Mouse (Mus musculus) neural tube, embryonic 15.5 days (tissue): ENCODE data around the gene Tctn1. TPM values are rescaled to one million over a fixed set of nuclear protein-coding genes. Genes with fewer than 3 reads are reported as not detected.

Source experiments
- polyA plus RNA-seq: library from polyadenylated mRNA; unstranded; fragments of >200 nt; fragmentation: Nextera tagmentation; extraction: Ambion mirVana; gene quantifications from 2 replicates; pipeline ENCODE4 v1.2.1, GENCODE M21; 2015

Gene Tctn1
- polyA plus RNA-seq, 1 experiment from 2014 or later = 5.8 TPM

Other genes starting within 250 kb of the Tctn1 start
- gene Cux2, start 214.4 kb downstream of the Tctn1 start, polyA plus RNA-seq = 18.0 and 19.9 TPM in 2 replicates
- 1.8 and 4.7 TPM in 2 replicates for gene Myl2, start 163.5 kb downstream of the Tctn1 start, polyA plus RNA-seq
- 0.44 TPM in 1 of 2 replicates, not detected in the other for gene Ccdc63, start 123.6 kb downstream of the Tctn1 start, polyA plus RNA-seq
- gene Ppp1cc, start 106.2 kb downstream of the Tctn1 start, polyA plus RNA-seq = 184 and 200 TPM in 2 replicates
- 1.3 and 4.1 TPM in 2 replicates for gene Hvcn1, start 57.7 kb downstream of the Tctn1 start, polyA plus RNA-seq
- gene Pptc7, start 19.9 kb upstream of the Tctn1 start, polyA plus RNA-seq = 8.7 and 9.3 TPM in 2 replicates
- 19.1 and 22.1 TPM in 2 replicates for gene Rad9b, start 89.8 kb upstream of the Tctn1 start, polyA plus RNA-seq
- gene Vps29, start 89.9 kb upstream of the Tctn1 start, polyA plus RNA-seq = 309 and 343 TPM in 2 replicates
- 45.7 and 51.5 TPM in 2 replicates for gene Gpn3, start 107.4 kb upstream of the Tctn1 start, polyA plus RNA-seq
- 133 and 152 TPM in 2 replicates for gene Fam216a, start 107.9 kb upstream of the Tctn1 start, polyA plus RNA-seq
- 163 and 167 TPM in 2 replicates for gene Arpc3, start 127.4 kb upstream of the Tctn1 start, polyA plus RNA-seq
- gene Anapc7, start 157.2 kb upstream of the Tctn1 start, polyA plus RNA-seq = 47.3 and 47.5 TPM in 2 replicates
- gene Atp2a2, start 237.8 kb upstream of the Tctn1 start, polyA plus RNA-seq = 49.4 and 52.0 TPM in 2 replicates